Mouse (Mus musculus): ENCODE data around the gene Cage1. TPM values are rescaled to one million over a fixed set of nuclear protein-coding genes. Genes with fewer than 3 reads are reported as not detected.

Gene Cage1
- polyA plus RNA-seq, 1 experiment from 2014 or later = 1.00 TPM

GRCm38 (mm10) chr13:37980346-37980745, 56.5 kb downstream of the Cage1 start:
- H3K9me3 ChIP-seq (replicated peaks) = no peaks in the 10 kb centered on the region
- no peak overlapping the region for H3K27ac ChIP-seq
- H3K4me2 ChIP-seq = no peak overlapping the region
- no peak overlapping the region for H3K9ac ChIP-seq
- ATAC-seq (replicated peaks; ENCODE audit: insufficient number of reproducible peaks, insufficient read depth, low FRiP score, low read depth) = no peak
- H3K4me3 ChIP-seq = no peak overlapping the region
- H3K36me3 ChIP-seq = peaks cover 86% of the 10 kb centered on the region
- WGBS = 90% methylated on average over 10 of the region's 10 CpGs
- H3K27me3 ChIP-seq = no peaks in the 10 kb centered on the region
- no peaks in the 10 kb centered on the region for H3K4me1 ChIP-seq (replicated peaks)

GRCm38 (mm10) chr13:37979506-37979905, 57.4 kb downstream of the Cage1 start:
- WGBS = 92% methylated on average over 12 of the region's 12 CpGs
- H3K27ac ChIP-seq = no peak overlapping the region
- H3K36me3 ChIP-seq = peaks cover 81% of the 10 kb centered on the region
- no peaks in the 10 kb centered on the region for H3K4me1 ChIP-seq (replicated peaks)
- no peak for ATAC-seq (replicated peaks; ENCODE audit: insufficient number of reproducible peaks, insufficient read depth, low FRiP score, low read depth)
- H3K9me3 ChIP-seq (replicated peaks) = no peaks in the 10 kb centered on the region
- no peak overlapping the region for H3K4me2 ChIP-seq
- no peak overlapping the region for H3K4me3 ChIP-seq
- H3K27me3 ChIP-seq = no peaks in the 10 kb centered on the region
- no peak overlapping the region for H3K9ac ChIP-seq

GRCm38 (mm10) chr13:37974731-37975130, 62.1 kb downstream of the Cage1 start:
- no peak for ATAC-seq (replicated peaks; ENCODE audit: insufficient number of reproducible peaks, insufficient read depth, low FRiP score, low read depth)
- no peak overlapping the region for H3K9ac ChIP-seq
- H3K27ac ChIP-seq = no peak overlapping the region
- H3K4me3 ChIP-seq = no peak overlapping the region
- H3K4me1 ChIP-seq (replicated peaks) = no peaks in the 10 kb centered on the region
- no peak overlapping the region for H3K4me2 ChIP-seq
- 83% methylated on average over 5 of the region's 5 CpGs for WGBS
- H3K27me3 ChIP-seq = no peaks in the 10 kb centered on the region
- peaks cover 38% of the 10 kb centered on the region for H3K36me3 ChIP-seq
- H3K9me3 ChIP-seq (replicated peaks) = no peaks in the 10 kb centered on the region

- H3K9ac ChIP-seq = no peak overlapping the region
- no peaks in the 10 kb centered on the region for H3K4me1 ChIP-seq (replicated peaks)
- 82% methylated on average over 6 of the region's 6 CpGs for WGBS
- no peak overlapping the region for H3K4me3 ChIP-seq
- no peaks in the 10 kb centered on the region for H3K27me3 ChIP-seq
- no peaks in the 10 kb centered on the region for H3K9me3 ChIP-seq (replicated peaks)
- H3K4me2 ChIP-seq = no peak overlapping the region
- no peak for ATAC-seq (replicated peaks; ENCODE audit: insufficient number of reproducible peaks, insufficient read depth, low FRiP score, low read depth)
- peaks cover 31% of the 10 kb centered on the region for H3K36me3 ChIP-seq
- no peak overlapping the region for H3K27ac ChIP-seq
Observed at GRCm38 (mm10) chr13:37974036-37974435, 62.8 kb downstream of the Cage1 start.

GRCm38 (mm10) chr13:37970887-37971530, 65.9 kb downstream of the Cage1 start:
- 70% methylated on average over 11 of the region's 11 CpGs for WGBS
- no peak overlapping the region for H3K27ac ChIP-seq
- no peak for ATAC-seq (replicated peaks; ENCODE audit: insufficient number of reproducible peaks, insufficient read depth, low FRiP score, low read depth)

DNA sequence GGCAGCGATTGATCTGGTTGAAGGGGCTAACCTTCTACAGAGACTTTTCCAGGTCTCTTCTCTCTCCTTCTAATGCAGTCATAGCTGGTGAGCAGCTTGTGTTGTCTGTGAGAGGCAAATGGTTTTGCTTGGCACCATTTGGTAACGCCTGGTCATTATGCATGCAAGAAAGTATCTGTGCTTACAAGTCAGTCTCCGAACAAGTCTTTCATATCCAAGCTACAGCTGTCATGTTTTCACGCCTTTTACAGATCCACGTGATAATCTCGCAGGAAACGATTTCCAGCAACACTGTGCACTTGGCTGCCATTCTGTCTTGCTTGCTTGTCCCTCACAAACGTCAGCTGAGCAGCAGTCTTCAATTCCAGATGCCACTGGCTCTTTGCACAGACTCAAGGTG, 66.9 kb downstream of the Cage1 start:
- H3K27ac ChIP-seq = no peak overlapping the region
- H3K4me2 ChIP-seq = no peak overlapping the region
- WGBS = 44% methylated on average over 8 of the region's 8 CpGs
- peaks cover 11% of the 10 kb centered on the region for H3K4me1 ChIP-seq (replicated peaks)
- ATAC-seq (replicated peaks; ENCODE audit: insufficient number of reproducible peaks, insufficient read depth, low FRiP score, low read depth) = no peak
- H3K27me3 ChIP-seq = no peaks in the 10 kb centered on the region
- H3K4me3 ChIP-seq = no peak overlapping the region
- H3K9me3 ChIP-seq (replicated peaks) = no peaks in the 10 kb centered on the region
- no peaks in the 10 kb centered on the region for H3K36me3 ChIP-seq
- H3K9ac ChIP-seq = no peak overlapping the region

More at GRCm38 (mm10) chr13:37970887-37971530, 65.9 kb downstream of the Cage1 start:
- Histone ChIP-seq H3K36me3 (peaks cover 6% of the 10 kb centered on the region), H3K4me1 (replicated peaks) (peaks cover 7% of the 10 kb centered on the region), H3K4me3 (no peak overlapping the region), H3K4me2 (no peak overlapping the region), H3K9me3 (replicated peaks) (no peaks in the 10 kb centered on the region), H3K27me3 (no peaks in the 10 kb centered on the region), H3K9ac (no peak overlapping the region)

GRCm38 (mm10) chr13:37969337-37969736, 67.5 kb downstream of the Cage1 start:
- Histone ChIP-seq H3K4me2 (no peak overlapping the region), H3K27me3 (no peaks in the 10 kb centered on the region), H3K9me3 (replicated peaks) (no peaks in the 10 kb centered on the region), H3K36me3 (no peaks in the 10 kb centered on the region), H3K4me1 (replicated peaks) (peaks cover 18% of the 10 kb centered on the region), H3K9ac (no peak overlapping the region), H3K4me3 (no peak overlapping the region), H3K27ac (no peak overlapping the region)
- ATAC-seq (replicated peaks; ENCODE audit: insufficient number of reproducible peaks, insufficient read depth, low FRiP score, low read depth) = no peak
- whole genome bisulfite sequencing = 9% methylated on average over 14 of the region's 14 CpGs

DNA sequence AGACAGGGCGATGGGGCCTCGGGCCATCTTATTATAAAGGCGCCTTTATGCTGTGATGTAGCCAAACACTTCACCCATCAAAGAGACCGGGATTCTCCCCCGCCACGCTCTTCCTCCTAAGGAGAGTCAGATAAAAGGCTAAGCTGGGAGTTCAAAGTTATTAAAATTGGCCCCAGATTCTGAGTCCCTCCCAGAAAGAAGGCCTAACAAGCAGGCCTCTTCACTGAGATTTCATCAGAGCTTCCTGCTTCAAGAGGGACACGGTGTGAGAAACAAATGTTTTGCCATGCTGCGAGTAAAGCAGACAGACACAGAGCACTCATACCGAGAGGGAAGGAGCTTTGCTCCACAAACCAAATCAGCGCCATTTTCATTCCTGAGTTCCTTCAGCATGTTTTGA, 69.3 kb downstream of the Cage1 start:
- Histone ChIP-seq H3K27ac (no peak overlapping the region), H3K4me3 (no peak overlapping the region), H3K4me2 (peak overlapping the region; percentile 23; the same call in 1 of the 2 replicates), H3K4me1 (replicated peaks) (peaks cover 26% of the 10 kb centered on the region), H3K36me3 (no peaks in the 10 kb centered on the region), H3K27me3 (no peaks in the 10 kb centered on the region), H3K9me3 (replicated peaks) (no peaks in the 10 kb centered on the region), H3K9ac (no peak overlapping the region)
- WGBS = 52% methylated on average over 10 of the region's 10 CpGs
- no peak for ATAC-seq (replicated peaks; ENCODE audit: insufficient number of reproducible peaks, insufficient read depth, low FRiP score, low read depth)

DNA sequence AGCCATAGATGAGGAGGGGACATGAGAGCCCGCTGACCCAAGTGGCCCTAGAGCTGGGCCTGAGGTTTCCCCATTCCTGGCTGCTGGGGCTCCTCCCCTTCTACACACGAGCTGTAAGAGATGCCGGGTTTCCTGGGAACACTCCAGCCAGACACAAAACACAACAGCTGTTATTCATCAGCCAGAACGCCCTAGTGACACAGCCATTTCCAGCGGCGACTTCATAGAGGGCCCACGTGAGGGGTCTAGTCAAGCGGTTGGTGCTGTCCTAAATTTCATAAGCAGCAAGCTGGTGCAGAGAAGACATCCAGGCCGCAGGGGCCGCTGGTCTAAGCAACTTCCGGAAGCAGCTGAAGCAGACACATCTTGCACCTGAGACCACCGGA, 69.8 kb downstream of the Cage1 start:
- Histone ChIP-seq H3K27ac (no peak overlapping the region), H3K36me3 (no peaks in the 10 kb centered on the region), H3K4me3 (no peak overlapping the region), H3K9me3 (replicated peaks) (no peaks in the 10 kb centered on the region), H3K4me2 (peak overlapping the region; percentile 23), H3K27me3 (no peaks in the 10 kb centered on the region), H3K9ac (no peak overlapping the region), H3K4me1 (replicated peaks) (peaks cover 26% of the 10 kb centered on the region)
- 36% methylated on average over 12 of the region's 12 CpGs for WGBS
- ATAC-seq (replicated peaks; ENCODE audit: insufficient number of reproducible peaks, insufficient read depth, low FRiP score, low read depth) = peak; percentile 28

- no peaks in the 10 kb centered on the region for H3K9me3 ChIP-seq (replicated peaks)
- peaks cover 26% of the 10 kb centered on the region for H3K4me1 ChIP-seq (replicated peaks)
- WGBS = 76% methylated on average over 15 of the region's 15 CpGs
- no peaks in the 10 kb centered on the region for H3K36me3 ChIP-seq
- H3K4me3 ChIP-seq = no peak overlapping the region
- H3K9ac ChIP-seq = no peak overlapping the region
- H3K4me2 ChIP-seq = no peak overlapping the region
- no peaks in the 10 kb centered on the region for H3K27me3 ChIP-seq
- no peak; the same call in 1 of the 2 replicates for ATAC-seq (replicated peaks; ENCODE audit: insufficient number of reproducible peaks, insufficient read depth, low FRiP score, low read depth)
- no peak overlapping the region for H3K27ac ChIP-seq
Observed at GRCm38 (mm10) chr13:37966256-37967051, 70.4 kb downstream of the Cage1 start.

GRCm38 (mm10) chr13:37965126-37965914, 71.5 kb downstream of the Cage1 start:
- Histone ChIP-seq H3K4me2 (no peak overlapping the region), H3K9me3 (replicated peaks) (no peaks in the 10 kb centered on the region), H3K27me3 (no peaks in the 10 kb centered on the region), H3K9ac (no peak overlapping the region), H3K4me1 (replicated peaks) (peaks cover 26% of the 10 kb centered on the region), H3K27ac (no peak overlapping the region), H3K36me3 (no peaks in the 10 kb centered on the region), H3K4me3 (no peak overlapping the region)
- ATAC-seq (replicated peaks; ENCODE audit: insufficient number of reproducible peaks, insufficient read depth, low FRiP score, low read depth) = no peak
- WGBS = 49% methylated on average over 17 of the region's 17 CpGs

All from heart, embryonic 15.5 days (tissue).